Mouse (Mus musculus) liver, postnatal 0 days (tissue): ENCODE measurements around the gene Eva1b. TPM values are rescaled to one million over a fixed set of nuclear protein-coding genes. Genes with fewer than 3 reads are reported as not detected.

Source experiments
- ATAC-seq: fragments of 200-750 bp; cut with Nextera tagmentation; 2 replicates; pipeline ENCODE4 v1.8.0; 2017; ENCODE audit warnings: mild to moderate bottlenecking, moderate library complexity
- DNase-seq: peaks from one replicate; pipeline ENCODE4 v3.0.0-alpha.2; 2016
- H3K27ac ChIP-seq: fragments of 300-500 bp; sonication (generic); 2 replicates; pipeline ENCODE4 v1.5.1; 2014; ENCODE audit warnings: antibody characterized with exemption, moderate library complexity, mild to moderate bottlenecking, low read depth
- H3K27me3 ChIP-seq: fragments of 300-500 bp; sonication (generic); 2 replicates; pipeline ENCODE4 v1.6.1; 2014; ENCODE audit warnings: low read length, control low read depth, mixed read lengths; ENCODE audit not compliant: insufficient read depth
- H3K36me3 ChIP-seq: fragments of 300-500 bp; sonication (generic); replicated peaks from 2 replicates; pipeline ENCODE4 v1.6.1; 2014; ENCODE audit warnings: mild to moderate bottlenecking, control low read depth, low read length, moderate library complexity, mixed read lengths; ENCODE audit not compliant: insufficient read depth
- H3K4me1 ChIP-seq: fragments of 300-500 bp; sonication (generic); 2 replicates; pipeline ENCODE4 v1.6.1; 2014; ENCODE audit warnings: antibody characterized with exemption, mild to moderate bottlenecking, control low read depth; ENCODE audit not compliant: insufficient read depth
- H3K4me2 ChIP-seq: fragments of 300-500 bp; sonication (generic); 2 replicates; pipeline ENCODE4 v1.6.1; 2014; ENCODE audit warnings: low read depth, mild to moderate bottlenecking, low read length, moderate library complexity, mixed read lengths
- H3K4me3 ChIP-seq: fragments of 300-500 bp; sonication (generic); 2 replicates; pipeline ENCODE4 v1.5.1; 2014; ENCODE audit warnings: low read depth, low read length
- H3K9ac ChIP-seq: fragments of 300-500 bp; sonication (generic); replicated peaks from 2 replicates; pipeline ENCODE4 v1.6.1; 2014; ENCODE audit warnings: mild to moderate bottlenecking, moderate library complexity
- H3K9me3 ChIP-seq: fragments of 300-500 bp; sonication (generic); 2 replicates; pipeline ENCODE4 v1.6.1; 2016; ENCODE audit warnings: mild to moderate bottlenecking, control low read depth, low read length, mixed read lengths
- CTCF ChIP-seq: sonication (generic); IDR thresholded peaks from 2 replicates; pipeline ENCODE4 v1.5.1; 2016; ENCODE audit warnings: antibody characterized with exemption, low read depth
- EP300 ChIP-seq: IDR thresholded peaks from 2 replicates; pipeline ENCODE4 v1.6.1; 2016; ENCODE audit warnings: antibody characterized with exemption, low read depth, mild to moderate bottlenecking
- WGBS: fragments of 180-500 bp; shearing (Covaris S2); extraction: QIAGEN DNeasy Blood & Tissue Kit; methylation state at CpG from one replicate; pipeline ENCODE4 v1.1.7; 2014; ENCODE audit not compliant: insufficient replicate concordance; 5-methylcytosine and 5-hydroxymethylcytosine counted together
- polyA plus RNA-seq: library from polyadenylated mRNA; unstranded; fragments of >200 nt; fragmentation: Nextera tagmentation; extraction: Ambion mirVana; gene quantifications from 2 replicates; pipeline ENCODE4 v1.2.1, GENCODE M21; 2015

Eva1b gene
- polyA plus RNA-seq, 1 experiment from 2014 or later, result 17.7 TPM

DNA sequence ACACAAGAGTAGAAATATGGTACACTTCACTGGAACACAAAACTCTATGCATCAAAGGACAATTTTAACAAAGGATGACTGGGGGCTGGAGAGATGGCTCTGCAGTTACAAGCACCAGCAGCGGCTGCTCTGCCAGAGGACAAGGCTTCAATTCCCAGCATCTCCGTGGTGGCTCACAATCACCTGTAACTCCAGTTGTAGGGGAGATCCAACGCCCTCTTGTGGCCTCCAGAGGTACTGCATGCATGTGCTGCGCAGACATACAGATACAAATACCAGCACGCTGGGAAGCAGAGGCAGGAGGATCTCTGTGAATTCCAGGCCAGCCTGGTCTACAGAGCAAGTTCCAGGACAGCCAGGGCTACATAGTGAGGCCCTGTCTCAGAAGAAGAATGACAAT, 9.1 kb downstream of the Eva1b start:
- no peak for TF ChIP-seq EP300
- peak; percentile 94 for TF ChIP-seq CTCF
- H3K9me3 ChIP-seq, result no peaks in the 10 kb centered on the region
- DNase-seq, result peak; percentile 57
- H3K27ac ChIP-seq, result 0 out of 2 replicates have a peak overlapping the region, but pooled peaks have one; percentile 22
- H3K27me3 ChIP-seq, result no peaks in the 10 kb centered on the region
- 66% methylated on average over 5 of the region's 5 CpGs for WGBS
- no peak overlapping the region for H3K4me2 ChIP-seq
- H3K9ac ChIP-seq, result no peak overlapping the region
- H3K4me3 ChIP-seq, result no peak overlapping the region
- ATAC-seq, result no peak
- H3K36me3 ChIP-seq, result 0 out of 2 replicates have a peak, but pooled peaks cover 3% of the 10 kb centered on the region
- peaks cover 18% of the 10 kb centered on the region for H3K4me1 ChIP-seq

DNA sequence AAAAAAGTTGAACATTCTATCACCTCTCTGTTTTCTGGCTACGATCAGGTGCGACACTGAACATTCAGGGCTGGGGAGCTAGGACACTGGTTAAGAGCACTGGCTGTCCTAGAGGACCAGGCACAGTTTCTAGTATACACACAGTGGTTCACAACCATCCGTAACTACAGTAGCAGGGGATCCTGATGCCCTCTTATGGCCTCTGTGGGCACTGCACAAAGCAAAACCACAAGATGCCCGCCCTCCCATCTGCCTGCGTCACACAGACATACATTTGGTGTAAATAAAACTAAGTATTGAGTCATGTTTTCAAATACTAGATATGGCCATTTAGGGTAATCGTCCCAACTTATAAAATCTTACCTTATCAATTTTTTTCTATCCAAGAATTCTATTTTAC, 10.0 kb downstream of the Eva1b start:
- no peak for DNase-seq
- H3K4me1 ChIP-seq, result peaks cover 24% of the 10 kb centered on the region
- no peak for ATAC-seq
- 77% methylated on average over 6 of the region's 6 CpGs for WGBS
- H3K9me3 ChIP-seq, result no peaks in the 10 kb centered on the region
- H3K9ac ChIP-seq, result no peak overlapping the region
- H3K4me3 ChIP-seq, result no peak overlapping the region
- TF ChIP-seq EP300, result no peak
- TF ChIP-seq CTCF, result peak; percentile 56
- H3K27ac ChIP-seq, result no peak overlapping the region
- H3K4me2 ChIP-seq, result no peak overlapping the region
- no peaks in the 10 kb centered on the region for H3K27me3 ChIP-seq
- H3K36me3 ChIP-seq, result no peaks in the 10 kb centered on the region

DNA sequence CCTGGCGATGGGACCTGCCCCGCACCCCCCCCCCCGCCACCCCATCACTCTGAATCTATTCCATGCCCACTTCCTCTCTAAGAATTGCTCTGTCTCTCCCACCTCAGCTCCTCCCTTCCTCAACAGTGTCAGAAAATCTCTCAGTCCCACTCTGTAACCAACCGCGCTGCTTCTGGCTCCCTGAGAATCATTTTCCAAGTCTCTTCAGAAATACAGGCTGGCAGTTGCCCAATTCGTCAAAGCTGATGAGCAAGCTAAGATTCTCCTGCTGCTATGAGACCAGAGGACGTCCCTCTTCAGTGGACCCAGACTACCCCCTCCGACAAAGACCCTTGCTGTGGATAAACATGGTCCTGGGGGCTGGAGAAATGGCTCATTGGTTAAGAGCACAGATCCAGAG, 11.9 kb downstream of the Eva1b start:
- H3K27me3 ChIP-seq, result no peaks in the 10 kb centered on the region
- H3K27ac ChIP-seq, result no peak overlapping the region
- H3K4me1 ChIP-seq, result peaks cover 36% of the 10 kb centered on the region
- TF ChIP-seq CTCF (no peak), EP300 (no peak)
- 70% methylated on average over 6 of the region's 8 CpGs for WGBS
- DNase-seq, result no peak
- ATAC-seq, result no peak
- no peaks in the 10 kb centered on the region for H3K36me3 ChIP-seq
- no peak overlapping the region for H3K4me2 ChIP-seq
- no peak overlapping the region for H3K4me3 ChIP-seq
- no peak overlapping the region for H3K9ac ChIP-seq
- no peaks in the 10 kb centered on the region for H3K9me3 ChIP-seq

DNA sequence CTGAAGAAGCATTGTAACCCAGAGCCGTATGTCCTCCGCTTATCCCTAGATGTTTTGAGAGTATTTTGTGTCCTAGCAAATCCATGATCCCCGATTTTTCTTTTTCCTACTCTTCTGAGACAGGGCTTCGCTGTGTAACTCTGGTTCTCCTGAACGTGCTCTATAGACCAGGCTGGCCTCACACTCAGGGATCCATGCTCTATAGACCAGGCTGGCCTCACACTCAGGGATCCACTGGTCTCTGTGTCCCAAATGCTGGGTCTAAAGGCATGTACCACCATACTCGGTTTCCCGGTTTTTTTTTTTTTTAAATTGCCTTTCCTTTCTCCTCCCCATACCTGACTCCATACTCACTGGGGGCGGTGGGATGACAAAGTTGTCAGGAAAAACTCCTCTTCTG, 13.4 kb downstream of the Eva1b start:
- WGBS, result 85% methylated on average over 8 of the region's 8 CpGs
- Histone ChIP-seq H3K4me2 (no peak overlapping the region), H3K36me3 (peaks cover 5% of the 10 kb centered on the region; the same call in 1 of the 2 replicates), H3K27me3 (no peaks in the 10 kb centered on the region), H3K4me1 (peaks cover 23% of the 10 kb centered on the region), H3K4me3 (no peak overlapping the region), H3K9ac (no peak overlapping the region), H3K27ac (no peak overlapping the region), H3K9me3 (no peaks in the 10 kb centered on the region)
- ATAC-seq, result no peak
- TF ChIP-seq EP300 (no peak), CTCF (no peak)
- no peak for DNase-seq

DNA sequence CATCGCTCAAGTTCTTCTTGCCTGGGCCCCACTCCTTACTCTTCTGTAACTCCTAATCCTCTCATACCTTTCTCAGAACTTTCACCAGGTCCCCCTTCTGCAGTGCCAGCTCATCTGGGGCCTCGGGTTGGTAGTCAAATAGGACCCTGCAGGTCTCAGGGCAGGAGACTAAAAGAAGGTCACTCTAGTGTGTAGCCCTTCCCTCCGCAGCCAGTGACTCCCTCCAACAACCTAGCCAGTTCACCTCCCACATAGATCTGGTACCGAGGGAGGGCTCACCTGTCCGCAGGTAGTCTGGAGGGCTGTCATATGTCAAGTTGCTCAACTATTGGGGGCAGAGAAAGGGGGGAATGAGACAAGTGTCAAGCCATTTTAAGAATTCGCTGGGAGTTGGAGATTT, 13.9 kb downstream of the Eva1b start:
- no peak for ATAC-seq
- TF ChIP-seq EP300 (no peak), CTCF (no peak)
- peak; percentile 8 for DNase-seq
- Histone ChIP-seq H3K9ac (no peak overlapping the region), H3K27me3 (no peaks in the 10 kb centered on the region), H3K36me3 (peaks cover 10% of the 10 kb centered on the region), H3K4me3 (no peak overlapping the region), H3K9me3 (no peaks in the 10 kb centered on the region), H3K4me2 (no peak overlapping the region), H3K27ac (no peak overlapping the region), H3K4me1 (peaks cover 20% of the 10 kb centered on the region)
- WGBS, result 86% methylated on average over 6 of the region's 6 CpGs

DNA sequence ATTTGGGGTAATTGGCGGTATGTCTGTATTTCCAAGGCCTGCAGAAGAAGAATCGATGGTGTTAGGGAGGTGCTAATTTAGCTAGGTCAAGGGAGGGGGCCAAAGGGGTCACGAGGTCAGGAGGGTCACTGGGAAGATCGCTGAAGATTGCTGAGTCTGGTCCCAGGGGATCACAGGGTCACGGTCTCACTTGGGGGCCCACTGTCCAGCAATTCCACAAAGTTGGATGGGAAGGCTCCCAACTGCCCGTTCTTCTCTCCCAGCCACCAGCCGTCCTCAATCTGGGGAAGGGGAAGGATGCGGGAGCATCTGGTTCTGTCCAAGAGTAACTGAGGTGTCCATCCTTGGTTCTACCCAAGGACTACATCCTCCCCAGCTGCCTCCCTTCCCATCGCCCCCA, 14.4 kb downstream of the Eva1b start:
- Histone ChIP-seq H3K36me3 (peaks cover 15% of the 10 kb centered on the region), H3K4me1 (peaks cover 19% of the 10 kb centered on the region), H3K9ac (peak overlapping the region; percentile 90; the same call in 1 of the 2 replicates), H3K4me2 (peak overlapping the region; percentile 99), H3K27ac (no peak overlapping the region), H3K4me3 (peak overlapping the region; percentile 62; the same call in 1 of the 2 replicates), H3K27me3 (no peaks in the 10 kb centered on the region), H3K9me3 (no peaks in the 10 kb centered on the region)
- ATAC-seq (no peak), DNase-seq (no peak)
- 75% methylated on average over 8 of the region's 9 CpGs for WGBS
- TF ChIP-seq EP300 (no peak), CTCF (no peak)

DNA sequence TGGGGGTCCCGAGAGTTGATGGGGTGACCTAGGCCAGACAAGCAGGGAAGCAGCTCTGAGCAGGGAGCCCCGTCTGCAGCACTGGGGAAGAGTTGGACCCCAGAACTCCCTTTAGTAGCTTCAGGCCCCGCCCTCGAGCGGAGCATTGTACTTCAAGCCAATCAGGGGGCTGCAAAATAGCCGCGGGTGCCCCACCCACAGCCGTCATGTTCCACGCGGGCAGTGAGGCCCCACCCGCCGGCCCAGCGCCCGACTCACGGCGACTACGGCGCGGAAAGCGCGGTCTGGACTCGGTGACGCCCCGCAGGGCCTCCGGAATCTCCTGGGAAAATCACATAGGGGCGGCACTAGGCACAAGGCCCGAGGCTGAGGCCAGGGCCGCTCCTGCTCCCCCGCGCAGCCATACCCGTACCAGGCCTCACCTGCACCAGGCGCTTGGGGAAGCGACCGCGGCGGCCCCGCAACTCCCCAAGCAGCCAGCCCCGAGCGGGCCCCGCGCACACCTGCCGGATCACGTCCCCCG, 15.1 kb downstream of the Eva1b start:
- Histone ChIP-seq H3K9me3 (no peaks in the 10 kb centered on the region), H3K4me3 (peak overlapping the region; percentile 62), H3K4me2 (peak overlapping the region; percentile 99), H3K27me3 (no peaks in the 10 kb centered on the region), H3K4me1 (peaks cover 19% of the 10 kb centered on the region), H3K9ac (peak overlapping the region; percentile 90), H3K27ac (peak overlapping the region; percentile 81), H3K36me3 (peaks cover 18% of the 10 kb centered on the region)
- WGBS, result 2% methylated on average over 42 of the region's 44 CpGs
- DNase-seq (peak; percentile 86), ATAC-seq (peak; percentile 91)
- TF ChIP-seq CTCF, result no peak
- TF ChIP-seq EP300, result no peak
